Mouse (Mus musculus): ENCODE data around the gene Dnajb5. TPM values are rescaled to one million over a fixed set of nuclear protein-coding genes. Genes with fewer than 3 reads are reported as not detected.

Dnajb5 gene
- polyA plus RNA-seq (2014; fragmentation: Nextera tagmentation; extraction: Ambion mirVana), result 17.6 and 22.3 TPM in 2 replicates

GRCm38 (mm10) chr4:42949676-42950051, at the start of gene Dnajb5:
Dnajb5 (plus strand) TSS chr4:42949814.
- peak within 1 kb of the TSS; percentile 93 for H3K4me2 ChIP-seq
- peak within 1 kb of the TSS; percentile 96 for H3K27ac ChIP-seq (ENCODE audit: low read depth, low read length)
- no peaks in the 10 kb centered on the region for H3K36me3 ChIP-seq (ENCODE audit: control insufficient read depth, insufficient read depth, low read length)
- ATAC-seq (ENCODE audit: low FRiP score) (peak; percentile 95), DNase-seq (ENCODE audit: low spot score, missing footprints) (peak; percentile 100)
- no peaks in the 10 kb centered on the region for H3K27me3 ChIP-seq (ENCODE audit: control insufficient read depth, insufficient read depth, low read length)
- H3K9me3 ChIP-seq (ENCODE audit: control insufficient read depth, low read length), result no peaks in the 10 kb centered on the region
- H3K4me3 ChIP-seq (ENCODE audit: low read depth, low read length), result peak within 1 kb of the TSS; percentile 80
- peak within 1 kb of the TSS; percentile 94 for H3K9ac ChIP-seq (ENCODE audit: low read length)
- H3K4me1 ChIP-seq (ENCODE audit: control insufficient read depth, insufficient read depth, low read length), result peaks cover 67% of the 10 kb centered on the region
- under 1% methylated on average over 37 of the region's 39 CpGs for WGBS

DNA sequence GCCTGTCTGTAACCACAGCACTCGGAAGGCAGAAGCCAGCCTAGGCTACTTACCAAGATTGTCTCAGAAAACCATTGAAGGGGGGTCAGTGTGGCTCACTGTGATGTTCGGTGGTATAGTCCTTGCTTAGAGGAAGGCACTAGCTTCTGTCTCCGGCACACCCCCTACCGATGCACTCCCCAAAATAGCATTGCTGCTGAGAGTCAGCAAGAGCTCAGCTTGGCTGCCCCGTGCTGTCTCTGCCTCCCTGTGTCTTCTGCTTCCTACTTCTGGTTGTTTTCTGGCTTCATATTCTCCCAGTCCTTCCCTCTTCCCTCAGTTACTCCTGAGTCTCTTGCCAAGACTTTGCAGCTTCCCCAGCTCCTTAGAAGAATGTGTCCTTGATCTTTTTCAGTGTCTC, 48.7 kb upstream of the Dnajb5 start:
- WGBS, result 63% methylated on average over 5 of the region's 5 CpGs
- no peak overlapping the region for H3K4me3 ChIP-seq (ENCODE audit: low read depth, low read length)
- H3K27me3 ChIP-seq (ENCODE audit: control insufficient read depth, insufficient read depth, low read length), result no peaks in the 10 kb centered on the region
- H3K4me1 ChIP-seq (ENCODE audit: control insufficient read depth, insufficient read depth, low read length), result no peaks in the 10 kb centered on the region
- no peaks in the 10 kb centered on the region for H3K36me3 ChIP-seq (ENCODE audit: control insufficient read depth, insufficient read depth, low read length)
- no peak overlapping the region for H3K27ac ChIP-seq (ENCODE audit: low read depth, low read length)
- peak; percentile 26 for DNase-seq (ENCODE audit: low spot score, missing footprints)
- H3K4me2 ChIP-seq, result no peak overlapping the region
- ATAC-seq (ENCODE audit: low FRiP score), result no peak
- no peak overlapping the region for H3K9ac ChIP-seq (ENCODE audit: low read length)
- no peaks in the 10 kb centered on the region for H3K9me3 ChIP-seq (ENCODE audit: control insufficient read depth, low read length)

DNA sequence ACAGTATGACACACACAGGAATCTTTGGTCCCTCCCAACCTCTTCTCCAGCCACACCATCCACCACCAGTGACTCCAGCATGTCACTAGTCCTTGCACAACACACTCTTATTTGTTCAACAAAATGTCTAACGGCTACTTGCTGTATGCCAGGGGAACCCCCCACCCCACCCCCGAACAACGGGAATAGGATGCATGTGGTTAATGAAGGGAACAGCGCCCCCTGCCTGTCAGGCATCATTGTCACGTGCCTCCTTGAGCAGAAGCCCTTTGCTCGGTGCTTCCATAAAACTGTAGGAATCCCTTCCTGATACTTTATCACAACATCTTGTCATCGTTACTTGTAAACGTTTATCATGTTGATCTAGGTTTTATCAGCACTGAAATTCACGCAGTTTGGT, 47.4 kb upstream of the Dnajb5 start:
- no peaks in the 10 kb centered on the region for H3K9me3 ChIP-seq (ENCODE audit: control insufficient read depth, low read length)
- H3K27me3 ChIP-seq (ENCODE audit: control insufficient read depth, insufficient read depth, low read length), result no peaks in the 10 kb centered on the region
- peak; percentile 88 for DNase-seq (ENCODE audit: low spot score, missing footprints)
- no peak for ATAC-seq (ENCODE audit: low FRiP score)
- H3K36me3 ChIP-seq (ENCODE audit: control insufficient read depth, insufficient read depth, low read length), result no peaks in the 10 kb centered on the region
- no peak overlapping the region for H3K4me3 ChIP-seq (ENCODE audit: low read depth, low read length)
- H3K4me1 ChIP-seq (ENCODE audit: control insufficient read depth, insufficient read depth, low read length), result no peaks in the 10 kb centered on the region
- no peak overlapping the region for H3K4me2 ChIP-seq
- H3K27ac ChIP-seq (ENCODE audit: low read depth, low read length), result no peak overlapping the region
- H3K9ac ChIP-seq (ENCODE audit: low read length), result no peak overlapping the region
- WGBS, result 58% methylated on average over 9 of the region's 9 CpGs

DNA sequence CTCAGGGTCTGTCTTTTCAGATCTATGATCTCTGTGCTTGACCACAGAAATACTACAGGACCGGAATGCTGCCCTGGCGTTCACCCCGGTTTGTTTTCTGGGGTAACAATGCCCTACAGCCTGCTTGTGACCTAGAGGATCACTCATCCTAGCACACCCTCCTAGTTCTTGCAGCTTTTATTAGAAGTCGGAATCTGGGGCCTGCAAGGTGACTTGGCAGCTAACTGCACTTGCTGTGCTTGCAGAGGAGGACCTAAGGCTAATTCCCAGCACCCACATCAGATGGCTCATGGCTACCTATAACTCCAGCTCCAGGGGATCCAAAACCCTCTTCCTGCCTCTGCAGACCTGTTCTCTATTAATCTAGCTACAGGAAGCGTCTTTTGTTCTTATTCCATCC, 46.9 kb upstream of the Dnajb5 start:
- no peaks in the 10 kb centered on the region for H3K27me3 ChIP-seq (ENCODE audit: control insufficient read depth, insufficient read depth, low read length)
- no peaks in the 10 kb centered on the region for H3K36me3 ChIP-seq (ENCODE audit: control insufficient read depth, insufficient read depth, low read length)
- ATAC-seq (ENCODE audit: low FRiP score) (no peak), DNase-seq (ENCODE audit: low spot score, missing footprints) (peak; percentile 61)
- H3K9me3 ChIP-seq (ENCODE audit: control insufficient read depth, low read length), result no peaks in the 10 kb centered on the region
- H3K4me1 ChIP-seq (ENCODE audit: control insufficient read depth, insufficient read depth, low read length), result no peaks in the 10 kb centered on the region
- WGBS, result 91% methylated on average over 5 of the region's 5 CpGs
- H3K4me2 ChIP-seq, result no peak overlapping the region
- H3K9ac ChIP-seq (ENCODE audit: low read length), result no peak overlapping the region
- no peak overlapping the region for H3K27ac ChIP-seq (ENCODE audit: low read depth, low read length)
- H3K4me3 ChIP-seq (ENCODE audit: low read depth, low read length), result no peak overlapping the region

DNA sequence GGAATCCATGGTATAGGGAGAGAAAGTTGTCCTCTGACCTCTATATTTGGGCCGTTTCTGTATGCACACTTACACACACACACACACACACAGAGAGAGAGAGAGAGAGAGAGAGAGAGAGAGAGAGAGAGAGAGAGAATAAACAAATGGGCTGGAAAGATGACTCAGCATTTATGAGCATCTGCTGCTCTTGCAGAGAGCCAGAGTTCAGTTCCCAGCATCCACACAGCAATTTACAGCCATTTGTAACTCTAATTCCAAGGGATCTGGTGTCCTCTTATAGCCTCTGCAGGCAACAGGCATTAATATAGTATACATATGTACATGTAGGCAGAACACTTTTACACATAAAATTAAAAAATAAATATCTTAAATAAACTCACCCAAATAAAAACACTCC, 45.7 kb upstream of the Dnajb5 start:
- H3K4me2 ChIP-seq, result no peak overlapping the region
- no peak overlapping the region for H3K9ac ChIP-seq (ENCODE audit: low read length)
- no peak overlapping the region for H3K4me3 ChIP-seq (ENCODE audit: low read depth, low read length)
- no peaks in the 10 kb centered on the region for H3K27me3 ChIP-seq (ENCODE audit: control insufficient read depth, insufficient read depth, low read length)
- ATAC-seq (ENCODE audit: low FRiP score), result no peak
- H3K27ac ChIP-seq (ENCODE audit: low read depth, low read length), result no peak overlapping the region
- no peaks in the 10 kb centered on the region for H3K9me3 ChIP-seq (ENCODE audit: control insufficient read depth, low read length)
- no peaks in the 10 kb centered on the region for H3K36me3 ChIP-seq (ENCODE audit: control insufficient read depth, insufficient read depth, low read length)
- WGBS, result 63% methylated on average over 1 of the region's 1 CpGs
- peak; percentile 69 for DNase-seq (ENCODE audit: low spot score, missing footprints)
- no peaks in the 10 kb centered on the region for H3K4me1 ChIP-seq (ENCODE audit: control insufficient read depth, insufficient read depth, low read length)

DNA sequence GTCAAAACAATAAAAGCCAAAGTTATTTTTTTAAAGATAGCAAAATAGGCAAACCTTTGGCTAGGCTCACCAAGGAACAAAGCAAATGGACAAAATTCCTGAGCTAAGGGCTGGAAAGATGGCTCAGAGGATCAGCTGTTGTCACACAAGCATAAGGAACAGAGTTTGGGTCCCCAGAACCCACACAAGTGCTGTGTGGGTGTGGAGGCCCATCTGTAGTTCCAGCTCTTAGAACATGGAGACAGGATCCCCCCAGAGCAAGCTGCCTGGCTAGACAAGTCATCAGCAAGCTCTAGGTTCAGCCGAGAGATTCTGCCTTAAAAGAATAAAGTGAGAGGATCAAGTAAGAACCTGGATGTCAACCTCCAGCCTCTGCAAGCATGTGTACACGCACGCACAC, 45.1 kb upstream of the Dnajb5 start:
- no peak overlapping the region for H3K4me2 ChIP-seq
- DNase-seq (ENCODE audit: low spot score, missing footprints) (peak; percentile 47), ATAC-seq (ENCODE audit: low FRiP score) (no peak)
- no peaks in the 10 kb centered on the region for H3K4me1 ChIP-seq (ENCODE audit: control insufficient read depth, insufficient read depth, low read length)
- H3K27me3 ChIP-seq (ENCODE audit: control insufficient read depth, insufficient read depth, low read length), result no peaks in the 10 kb centered on the region
- no peaks in the 10 kb centered on the region for H3K36me3 ChIP-seq (ENCODE audit: control insufficient read depth, insufficient read depth, low read length)
- H3K4me3 ChIP-seq (ENCODE audit: low read depth, low read length), result no peak overlapping the region
- H3K9me3 ChIP-seq (ENCODE audit: control insufficient read depth, low read length), result no peaks in the 10 kb centered on the region
- no peak overlapping the region for H3K9ac ChIP-seq (ENCODE audit: low read length)
- H3K27ac ChIP-seq (ENCODE audit: low read depth, low read length), result no peak overlapping the region
- 82% methylated on average over 3 of the region's 3 CpGs for WGBS

DNA sequence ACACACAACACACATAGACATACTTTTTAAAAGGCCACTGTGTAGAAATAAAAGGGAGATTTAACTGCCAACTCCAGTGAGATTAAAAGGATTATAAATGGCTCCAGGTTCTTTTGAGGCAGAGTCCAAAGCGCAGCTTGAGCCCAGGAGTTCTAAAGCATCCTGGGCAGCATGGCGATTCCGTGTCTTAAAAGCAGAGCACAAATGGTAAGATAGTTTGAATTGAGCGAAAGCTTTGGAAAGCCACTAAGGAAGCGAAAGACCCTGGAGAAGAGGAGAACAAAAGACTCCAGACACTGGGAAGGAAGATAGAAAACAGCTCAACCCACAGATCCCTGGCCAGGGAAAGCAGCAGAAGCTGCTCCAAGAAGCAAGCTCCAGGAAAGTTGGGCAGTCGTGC, 44.6 kb upstream of the Dnajb5 start:
- peak; percentile 79 for DNase-seq (ENCODE audit: low spot score, missing footprints)

DNA sequence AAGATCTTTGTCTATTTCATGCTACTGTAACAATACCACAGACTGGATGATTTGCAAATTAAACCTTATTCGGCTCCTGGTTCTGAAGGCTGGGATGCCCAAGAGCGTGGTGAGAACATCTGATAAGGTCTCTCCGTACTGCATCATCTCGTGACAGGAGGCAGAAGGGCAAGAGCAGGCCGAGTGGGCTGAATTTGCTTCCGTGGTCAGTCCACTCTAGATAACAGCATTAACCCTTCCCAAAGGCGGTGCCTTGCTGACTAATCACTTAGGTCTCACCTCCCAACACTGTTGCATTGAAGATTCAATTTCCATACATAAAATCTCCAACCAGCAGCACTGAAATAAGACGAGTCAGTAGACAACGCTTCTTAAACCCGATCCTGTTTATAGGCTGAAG, 36.2 kb upstream of the Dnajb5 start:
- Histone ChIP-seq H3K9ac (ENCODE audit: low read length) (no peak overlapping the region), H3K4me3 (ENCODE audit: low read depth, low read length) (no peak overlapping the region), H3K4me2 (no peak overlapping the region), H3K36me3 (ENCODE audit: control insufficient read depth, insufficient read depth, low read length) (no peaks in the 10 kb centered on the region), H3K27me3 (ENCODE audit: control insufficient read depth, insufficient read depth, low read length) (peaks cover 16% of the 10 kb centered on the region), H3K27ac (ENCODE audit: low read depth, low read length) (no peak overlapping the region), H3K9me3 (ENCODE audit: control insufficient read depth, low read length) (no peaks in the 10 kb centered on the region), H3K4me1 (ENCODE audit: control insufficient read depth, insufficient read depth, low read length) (peaks cover 3% of the 10 kb centered on the region; the same call in 1 of the 2 replicates)
- ATAC-seq (ENCODE audit: low FRiP score) (no peak), DNase-seq (ENCODE audit: low spot score, missing footprints) (no peak)
- WGBS, result 56% methylated on average over 10 of the region's 10 CpGs

More for the DNA sequence above, 44.6 kb upstream of the Dnajb5 start:
- no peaks in the 10 kb centered on the region for H3K9me3 ChIP-seq (ENCODE audit: control insufficient read depth, low read length)
- no peak overlapping the region for H3K4me2 ChIP-seq
- H3K36me3 ChIP-seq (ENCODE audit: control insufficient read depth, insufficient read depth, low read length), result no peaks in the 10 kb centered on the region
- no peak overlapping the region for H3K4me3 ChIP-seq (ENCODE audit: low read depth, low read length)
- no peak overlapping the region for H3K9ac ChIP-seq (ENCODE audit: low read length)
- 39% methylated on average over 6 of the region's 6 CpGs for WGBS
- no peak for ATAC-seq (ENCODE audit: low FRiP score)
- H3K27me3 ChIP-seq (ENCODE audit: control insufficient read depth, insufficient read depth, low read length), result no peaks in the 10 kb centered on the region
- no peaks in the 10 kb centered on the region for H3K4me1 ChIP-seq (ENCODE audit: control insufficient read depth, insufficient read depth, low read length)
- no peak overlapping the region for H3K27ac ChIP-seq (ENCODE audit: low read depth, low read length)

GRCm38 (mm10) chr4:42915311-42915710, 34.3 kb upstream of the Dnajb5 start:
- H3K9ac ChIP-seq (ENCODE audit: low read length), result no peak overlapping the region
- H3K27ac ChIP-seq (ENCODE audit: low read depth, low read length), result no peak overlapping the region
- H3K4me1 ChIP-seq (ENCODE audit: control insufficient read depth, insufficient read depth, low read length), result peaks cover 3% of the 10 kb centered on the region; the same call in 1 of the 2 replicates
- no peaks in the 10 kb centered on the region for H3K9me3 ChIP-seq (ENCODE audit: control insufficient read depth, low read length)
- no peak overlapping the region for H3K4me2 ChIP-seq
- ATAC-seq (ENCODE audit: low FRiP score) (no peak), DNase-seq (ENCODE audit: low spot score, missing footprints) (peak; percentile 81)
- peaks cover 21% of the 10 kb centered on the region for H3K27me3 ChIP-seq (ENCODE audit: control insufficient read depth, insufficient read depth, low read length)
- WGBS, result 84% methylated on average over 12 of the region's 12 CpGs
- H3K36me3 ChIP-seq (ENCODE audit: control insufficient read depth, insufficient read depth, low read length), result no peaks in the 10 kb centered on the region
- no peak overlapping the region for H3K4me3 ChIP-seq (ENCODE audit: low read depth, low read length)
